Mouse (Mus musculus): ENCODE results near the gene Vps26a. TPM values are rescaled to one million over a fixed set of nuclear protein-coding genes. Genes with fewer than 3 reads are reported as not detected.

Gene Vps26a
- polyA plus RNA-seq (2015; fragmentation: Nextera tagmentation; extraction: Ambion mirVana), result 83.0 and 86.0 TPM in 2 replicates

DNA sequence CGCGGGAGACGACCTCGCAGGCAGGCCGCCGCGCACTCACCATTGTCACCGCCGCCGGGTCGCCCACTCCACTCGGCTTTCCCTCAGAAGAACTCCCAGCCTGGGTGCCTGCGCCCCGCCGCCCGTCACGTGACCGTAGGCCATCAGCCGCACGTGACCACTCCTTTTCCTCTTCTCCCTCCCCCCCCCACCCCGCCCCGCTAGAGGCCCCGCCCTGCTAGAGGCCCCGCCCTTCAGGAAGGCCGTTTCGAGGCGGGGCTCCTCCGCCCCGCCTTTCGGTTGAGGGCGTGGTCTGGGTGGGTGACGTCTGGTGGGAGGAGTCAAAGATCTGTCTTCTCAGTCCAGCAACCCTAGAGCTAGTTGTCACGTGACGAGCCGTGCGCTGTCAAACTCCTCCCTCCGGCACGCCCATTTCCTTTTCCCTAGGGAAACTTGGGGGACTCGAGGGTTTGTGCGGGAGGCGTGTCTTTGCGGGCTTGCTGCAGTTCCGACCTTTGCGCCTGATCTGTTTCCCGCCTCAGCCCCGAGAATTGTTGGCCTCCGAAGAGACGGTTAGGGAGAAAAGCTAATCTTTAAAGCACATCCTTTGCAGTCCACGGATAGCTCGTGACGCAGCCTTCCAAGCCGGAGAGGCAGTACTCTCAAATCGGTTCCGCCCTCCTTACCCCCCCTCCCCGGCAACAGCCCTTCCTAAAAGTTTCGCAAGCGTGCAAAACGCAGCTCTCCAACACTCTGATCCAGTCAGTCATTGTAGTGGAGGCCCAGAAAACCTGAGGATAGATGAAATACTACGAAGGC lies at the start of gene Vps26a:
TSS of gene Vps26a (minus strand) at position 188 of the 798 bp plus-strand sequence.
- H3K4me2 ChIP-seq, result peak within 1 kb of the TSS; percentile 75
- H3K4me3 ChIP-seq, result peak within 1 kb of the TSS; percentile 97
- H3K9me3 ChIP-seq (replicated peaks), result no peaks in the 10 kb centered on the region
- peak within 1 kb of the TSS; percentile 95 for H3K9ac ChIP-seq
- H3K27ac ChIP-seq, result peak within 1 kb of the TSS; percentile 75
- no peaks in the 10 kb centered on the region for H3K36me3 ChIP-seq (ENCODE audit: poor library complexity, severe bottlenecking)
- ATAC-seq, result peak; percentile 91
- peaks cover 13% of the 10 kb centered on the region for H3K4me1 ChIP-seq
- H3K27me3 ChIP-seq, result no peaks in the 10 kb centered on the region
- under 1% methylated on average over 59 of the region's 59 CpGs for WGBS

DNA sequence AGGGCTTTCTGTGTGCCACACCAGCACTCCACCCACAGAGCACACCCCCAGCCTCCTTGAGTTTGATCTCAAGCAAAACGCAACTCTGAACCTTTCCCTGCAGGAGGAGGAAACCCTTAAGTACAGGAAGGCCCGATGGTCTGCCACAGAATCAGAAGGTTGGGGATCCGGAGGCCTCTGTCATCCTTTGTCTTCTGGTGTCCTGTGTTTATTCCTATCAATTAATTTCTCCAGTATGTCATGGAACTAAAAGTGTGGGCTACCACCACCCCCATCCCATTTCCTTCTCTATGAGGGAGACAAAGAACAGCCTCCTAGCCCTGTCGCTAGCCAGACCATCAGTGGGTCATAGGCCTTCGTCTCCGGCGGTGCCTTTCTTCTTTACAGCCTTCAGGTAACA lies 47.9 kb upstream of the Vps26a start:
- Histone ChIP-seq H3K4me2 (no peak overlapping the region), H3K9ac (no peak overlapping the region), H3K36me3 (ENCODE audit: poor library complexity, severe bottlenecking) (no peaks in the 10 kb centered on the region), H3K4me1 (no peaks in the 10 kb centered on the region), H3K9me3 (replicated peaks) (no peaks in the 10 kb centered on the region), H3K4me3 (no peak overlapping the region), H3K27me3 (no peaks in the 10 kb centered on the region), H3K27ac (no peak overlapping the region)
- ATAC-seq, result no peak
- 87% methylated on average over 7 of the region's 7 CpGs for WGBS

DNA sequence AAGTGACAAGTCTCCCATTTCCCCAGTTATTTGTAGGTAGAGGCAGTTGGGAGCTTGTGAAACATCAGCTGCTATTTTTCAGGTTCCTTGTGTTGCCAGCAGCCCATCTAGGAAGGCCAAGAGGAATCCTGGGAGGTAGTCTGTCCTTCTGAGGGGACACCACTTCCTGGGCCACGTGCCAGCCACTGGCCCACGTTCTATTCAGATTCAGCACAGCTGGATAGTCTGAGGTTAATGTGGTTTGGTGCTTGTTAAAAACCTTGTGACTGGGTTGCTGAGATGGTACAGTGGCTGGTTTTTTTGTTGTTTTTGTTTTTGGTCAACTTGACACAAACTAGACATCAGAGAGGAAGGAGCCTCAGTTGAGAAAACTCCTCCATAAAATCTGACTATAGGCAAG lies 46.2 kb upstream of the Vps26a start:
- H3K4me1 ChIP-seq, result no peaks in the 10 kb centered on the region
- H3K36me3 ChIP-seq (ENCODE audit: poor library complexity, severe bottlenecking), result no peaks in the 10 kb centered on the region
- no peaks in the 10 kb centered on the region for H3K9me3 ChIP-seq (replicated peaks)
- no peak for ATAC-seq
- no peak overlapping the region for H3K9ac ChIP-seq
- H3K27me3 ChIP-seq, result no peaks in the 10 kb centered on the region
- no peak overlapping the region for H3K4me3 ChIP-seq
- no peak overlapping the region for H3K27ac ChIP-seq
- no peak overlapping the region for H3K4me2 ChIP-seq
- WGBS, result 33% methylated on average over 2 of the region's 2 CpGs

DNA sequence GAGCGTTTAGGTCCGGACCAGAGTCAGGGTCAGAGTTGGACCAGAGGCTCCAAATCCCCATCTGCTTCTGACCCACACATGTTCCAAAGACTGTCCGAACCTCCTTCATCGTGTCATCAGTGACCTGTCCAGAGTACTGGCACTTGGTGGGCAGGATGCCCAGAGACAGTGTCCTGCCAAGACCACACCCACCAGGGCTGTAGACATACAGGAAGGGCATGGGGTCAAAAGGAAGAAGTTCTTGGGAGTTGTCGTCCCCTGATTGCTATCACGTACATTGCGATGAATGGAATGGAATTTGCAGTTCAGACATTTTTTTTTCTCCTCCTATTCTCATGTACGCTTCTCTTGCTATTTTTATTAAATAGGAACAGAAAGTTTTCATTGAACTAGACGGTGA lies 43.6 kb upstream of the Vps26a start:
- WGBS, result 87% methylated on average over 9 of the region's 9 CpGs
- Histone ChIP-seq H3K4me1 (no peaks in the 10 kb centered on the region), H3K9ac (no peak overlapping the region), H3K4me3 (no peak overlapping the region), H3K27me3 (no peaks in the 10 kb centered on the region), H3K27ac (no peak overlapping the region), H3K4me2 (no peak overlapping the region), H3K9me3 (replicated peaks) (no peaks in the 10 kb centered on the region), H3K36me3 (ENCODE audit: poor library complexity, severe bottlenecking) (no peaks in the 10 kb centered on the region)
- ATAC-seq, result no peak

DNA sequence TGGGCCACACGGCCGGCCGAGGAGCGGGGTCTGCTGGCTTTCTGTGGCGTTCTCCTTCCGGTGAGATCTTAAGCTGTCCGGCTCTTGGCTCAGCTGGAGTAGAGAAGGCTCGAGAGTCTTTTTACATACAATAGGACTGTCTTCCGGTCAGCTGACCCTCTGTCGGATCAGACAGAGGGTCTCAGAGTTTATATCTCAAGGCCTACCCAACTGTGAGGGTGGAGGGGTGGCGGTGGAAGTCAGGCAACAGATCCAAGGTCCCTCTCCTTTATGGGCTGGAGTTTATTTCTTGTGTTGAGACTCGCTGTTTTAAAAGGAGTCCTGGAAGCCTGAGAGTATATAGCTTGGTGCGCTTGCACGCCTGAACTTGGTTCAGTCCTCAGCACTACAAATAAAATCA lies 40.7 kb upstream of the Vps26a start, which contains the start of gene Srgn:
TSS of gene Srgn (minus strand) at position 101 of the 400 bp plus-strand sequence.
- WGBS, result 87% methylated on average over 14 of the region's 14 CpGs
- Histone ChIP-seq H3K4me2 (no peak within 1 kb of the TSS), H3K4me3 (no peak within 1 kb of the TSS), H3K9me3 (replicated peaks) (no peaks in the 10 kb centered on the region), H3K27ac (no peak within 1 kb of the TSS), H3K9ac (no peak within 1 kb of the TSS), H3K27me3 (no peaks in the 10 kb centered on the region), H3K4me1 (no peaks in the 10 kb centered on the region), H3K36me3 (ENCODE audit: poor library complexity, severe bottlenecking) (no peaks in the 10 kb centered on the region)
- ATAC-seq, result no peak

DNA sequence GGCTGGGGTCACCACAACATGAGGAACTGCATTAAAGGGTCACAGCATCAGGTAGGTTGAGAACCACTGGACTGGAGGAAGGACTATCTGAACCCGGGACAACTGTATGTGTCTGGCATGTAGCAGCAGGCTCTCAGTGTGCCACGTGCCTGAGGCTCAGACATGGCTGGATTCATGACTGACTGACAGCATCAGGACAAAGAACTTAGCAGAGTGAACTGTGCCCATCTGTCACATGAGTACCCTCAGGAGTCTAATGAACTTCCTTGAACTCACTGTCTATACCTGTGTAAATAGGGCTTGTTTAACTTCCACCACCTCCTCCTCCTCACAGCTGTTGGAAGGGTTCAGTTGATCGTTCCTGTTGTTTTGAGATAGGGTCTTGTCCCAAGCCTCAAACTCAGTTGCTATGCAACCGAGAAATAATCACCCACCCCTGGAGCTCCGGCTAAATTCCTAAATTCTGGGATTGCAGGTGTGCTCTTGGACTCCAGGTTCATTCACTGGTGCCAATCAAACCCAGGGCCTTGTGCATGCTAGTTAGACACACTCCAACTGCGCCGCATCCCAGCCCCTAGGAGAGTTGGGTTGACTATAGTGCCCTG lies 35.8 kb upstream of the Vps26a start:
- H3K9ac ChIP-seq, result no peak overlapping the region
- ATAC-seq, result no peak
- no peaks in the 10 kb centered on the region for H3K4me1 ChIP-seq
- H3K27ac ChIP-seq, result no peak overlapping the region
- no peaks in the 10 kb centered on the region for H3K27me3 ChIP-seq
- H3K9me3 ChIP-seq (replicated peaks), result no peaks in the 10 kb centered on the region
- no peaks in the 10 kb centered on the region for H3K36me3 ChIP-seq (ENCODE audit: poor library complexity, severe bottlenecking)
- H3K4me2 ChIP-seq, result no peak overlapping the region
- H3K4me3 ChIP-seq, result no peak overlapping the region
- 73% methylated on average over 7 of the region's 7 CpGs for WGBS

DNA sequence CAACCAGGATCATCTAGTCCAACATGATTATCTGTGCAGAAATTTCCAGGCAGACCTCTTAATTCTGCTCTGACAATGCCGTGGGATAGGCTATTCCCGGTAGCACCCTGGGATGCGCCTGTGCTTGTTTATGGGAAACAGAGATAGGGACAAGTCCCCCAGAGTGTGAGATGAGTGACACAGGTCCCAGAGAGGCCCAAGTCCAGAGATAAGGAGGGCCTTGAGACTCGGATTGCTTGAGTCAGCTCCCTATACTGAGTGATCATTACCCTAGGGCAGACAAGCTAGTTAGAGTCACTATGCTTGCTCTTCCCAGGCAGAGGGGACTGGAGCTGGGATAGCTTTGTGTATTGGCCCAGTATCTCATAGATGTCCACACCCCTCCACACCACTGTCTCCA lies 35.2 kb upstream of the Vps26a start:
- Histone ChIP-seq H3K27ac (no peak overlapping the region), H3K4me1 (no peaks in the 10 kb centered on the region), H3K9ac (no peak overlapping the region), H3K9me3 (replicated peaks) (no peaks in the 10 kb centered on the region), H3K36me3 (ENCODE audit: poor library complexity, severe bottlenecking) (no peaks in the 10 kb centered on the region), H3K27me3 (no peaks in the 10 kb centered on the region), H3K4me3 (no peak overlapping the region), H3K4me2 (no peak overlapping the region)
- WGBS, result 80% methylated on average over 4 of the region's 4 CpGs
- ATAC-seq, result no peak

DNA sequence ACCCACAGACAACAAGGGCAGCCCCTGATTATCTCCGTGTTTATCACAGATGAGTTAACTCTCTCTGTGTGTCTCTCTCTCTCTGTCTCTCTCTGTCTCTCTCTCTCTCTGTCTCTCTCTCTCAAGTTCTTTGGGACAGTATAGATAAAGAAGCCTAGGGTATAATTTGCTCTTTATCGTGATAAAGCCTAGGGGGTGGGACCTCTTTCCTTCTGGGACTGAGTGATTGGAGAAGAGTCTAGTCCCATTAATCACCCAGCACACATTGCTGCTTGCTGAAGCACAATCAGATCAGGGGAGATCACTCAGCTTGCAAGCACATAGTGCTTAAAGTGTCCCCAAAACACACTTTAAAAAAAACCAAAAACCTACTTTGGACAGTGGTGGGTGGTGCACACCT lies 34.3 kb upstream of the Vps26a start:
- no peak for ATAC-seq
- no peaks in the 10 kb centered on the region for H3K27me3 ChIP-seq
- H3K4me1 ChIP-seq, result no peaks in the 10 kb centered on the region
- H3K27ac ChIP-seq, result no peak overlapping the region
- H3K4me3 ChIP-seq, result no peak overlapping the region
- H3K9ac ChIP-seq, result no peak overlapping the region
- H3K36me3 ChIP-seq (ENCODE audit: poor library complexity, severe bottlenecking), result no peaks in the 10 kb centered on the region
- H3K9me3 ChIP-seq (replicated peaks), result no peaks in the 10 kb centered on the region
- no peak overlapping the region for H3K4me2 ChIP-seq
- 70% methylated on average over 2 of the region's 2 CpGs for WGBS

DNA sequence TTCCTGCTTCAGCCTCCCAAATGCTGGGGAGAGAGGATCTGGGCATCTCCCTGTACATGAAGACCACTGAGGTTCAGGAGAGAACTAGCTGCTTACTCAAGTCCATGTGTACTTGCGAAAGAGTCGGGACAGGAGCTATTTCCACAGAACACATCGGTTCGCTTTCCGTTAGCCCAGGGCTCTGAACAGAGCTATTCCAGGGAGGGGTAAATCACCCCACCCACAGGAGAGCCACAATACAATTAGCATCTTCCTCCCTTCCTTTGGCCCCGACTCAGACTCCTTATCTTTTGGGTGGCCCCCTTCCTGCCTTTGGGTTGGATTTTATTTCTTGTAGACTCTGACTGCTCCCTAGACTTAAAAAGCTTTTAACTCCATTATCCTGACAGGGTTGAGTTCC lies 30.9 kb upstream of the Vps26a start:
- 90% methylated on average over 6 of the region's 6 CpGs for WGBS
- Histone ChIP-seq H3K27ac (no peak overlapping the region), H3K4me3 (no peak overlapping the region), H3K4me1 (no peaks in the 10 kb centered on the region), H3K4me2 (no peak overlapping the region), H3K36me3 (ENCODE audit: poor library complexity, severe bottlenecking) (no peaks in the 10 kb centered on the region), H3K9me3 (replicated peaks) (no peaks in the 10 kb centered on the region), H3K27me3 (no peaks in the 10 kb centered on the region), H3K9ac (no peak overlapping the region)
- ATAC-seq, result no peak

DNA sequence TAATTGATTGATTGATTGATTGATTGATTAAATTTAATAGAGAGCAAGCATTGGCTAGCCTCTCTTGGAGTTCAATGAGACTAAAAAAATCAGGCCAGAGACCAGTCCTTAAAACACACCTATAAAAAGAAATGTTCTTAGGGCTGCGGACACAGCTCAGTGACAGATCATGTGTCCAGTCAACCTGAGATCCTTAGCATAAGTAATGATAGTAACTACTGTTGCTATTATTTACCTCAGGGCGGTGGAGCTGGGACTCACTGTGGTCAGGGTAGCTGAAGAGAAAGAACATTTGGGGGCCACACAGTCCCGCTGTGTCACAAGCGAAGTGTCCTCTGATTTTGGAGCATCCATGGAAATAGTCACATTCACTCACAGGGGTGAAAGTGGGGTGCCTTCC lies 26.2 kb upstream of the Vps26a start:
- H3K4me3 ChIP-seq, result no peak overlapping the region
- 88% methylated on average over 4 of the region's 4 CpGs for WGBS
- 0 out of 2 replicates have a peak, but pooled peaks cover 2% of the 10 kb centered on the region for H3K4me1 ChIP-seq
- H3K9ac ChIP-seq, result no peak overlapping the region
- no peaks in the 10 kb centered on the region for H3K9me3 ChIP-seq (replicated peaks)
- no peaks in the 10 kb centered on the region for H3K36me3 ChIP-seq (ENCODE audit: poor library complexity, severe bottlenecking)
- H3K27ac ChIP-seq, result no peak overlapping the region
- H3K27me3 ChIP-seq, result peaks cover 14% of the 10 kb centered on the region
- H3K4me2 ChIP-seq, result no peak overlapping the region
- no peak for ATAC-seq

DNA sequence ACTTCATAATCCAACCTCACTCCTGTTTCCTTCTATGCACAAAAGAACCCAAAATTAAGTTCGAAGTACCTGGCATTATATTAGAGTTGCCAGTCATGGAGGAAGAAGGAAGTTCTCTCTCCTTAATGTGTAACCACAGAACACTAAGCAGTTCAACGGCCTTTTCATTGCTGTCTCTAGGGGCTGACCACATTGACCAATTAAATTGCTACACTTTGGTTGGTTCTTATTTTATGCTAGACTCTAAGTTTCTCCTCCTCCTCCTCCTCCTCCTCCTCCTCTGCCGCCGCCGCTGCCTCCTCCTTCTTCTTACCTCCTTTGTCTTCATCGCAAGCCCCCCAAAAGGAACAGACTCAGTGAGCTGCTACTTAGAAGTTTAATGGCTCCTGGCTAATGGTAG lies 24.9 kb upstream of the Vps26a start:
- no peak overlapping the region for H3K9ac ChIP-seq
- peaks cover 24% of the 10 kb centered on the region for H3K27me3 ChIP-seq
- no peak for ATAC-seq
- no peaks in the 10 kb centered on the region for H3K9me3 ChIP-seq (replicated peaks)
- H3K36me3 ChIP-seq (ENCODE audit: poor library complexity, severe bottlenecking), result no peaks in the 10 kb centered on the region
- H3K4me3 ChIP-seq, result no peak overlapping the region
- no peak overlapping the region for H3K27ac ChIP-seq
- no peak overlapping the region for H3K4me2 ChIP-seq
- WGBS, result 81% methylated on average over 6 of the region's 6 CpGs
- H3K4me1 ChIP-seq, result 0 out of 2 replicates have a peak, but pooled peaks cover 3% of the 10 kb centered on the region

DNA sequence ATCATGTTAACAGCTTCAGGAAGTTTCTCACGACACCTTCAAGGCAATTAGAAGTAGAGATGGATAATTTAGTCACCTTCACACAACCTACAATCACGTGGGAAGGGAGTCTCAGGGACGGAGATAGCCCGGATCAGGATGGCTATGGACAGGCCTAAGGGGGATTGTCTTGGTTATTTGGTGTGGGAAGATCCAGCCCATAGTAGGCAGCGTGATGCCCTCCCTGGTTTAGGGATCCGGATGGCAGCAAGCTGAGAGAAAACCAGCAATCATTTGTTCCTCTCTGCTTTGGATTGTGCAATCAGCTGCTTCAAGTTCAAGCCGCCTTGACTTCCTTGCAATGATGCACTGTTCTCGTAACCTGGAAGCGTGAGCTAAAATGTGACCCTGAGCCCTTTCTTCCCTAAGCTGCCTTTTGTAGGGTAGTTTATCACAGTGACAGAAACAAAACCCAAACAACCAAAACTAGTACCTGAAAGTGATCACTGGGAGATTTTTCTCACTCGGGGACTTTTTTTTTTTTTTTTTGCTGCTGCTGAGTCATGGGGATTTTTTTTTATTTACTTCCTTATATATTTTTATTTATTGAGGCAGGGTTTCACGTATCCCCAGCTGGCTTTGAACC lies 22.5 kb upstream of the Vps26a start:
- no peak for ATAC-seq
- peaks cover 24% of the 10 kb centered on the region for H3K27me3 ChIP-seq

More for the DNA sequence above, 22.5 kb upstream of the Vps26a start:
- WGBS, result 70% methylated on average over 11 of the region's 11 CpGs
- Histone ChIP-seq H3K9me3 (replicated peaks) (no peaks in the 10 kb centered on the region), H3K36me3 (ENCODE audit: poor library complexity, severe bottlenecking) (no peaks in the 10 kb centered on the region), H3K9ac (no peak overlapping the region), H3K4me3 (no peak overlapping the region), H3K4me2 (no peak overlapping the region), H3K4me1 (0 out of 2 replicates have a peak, but pooled peaks cover 3% of the 10 kb centered on the region), H3K27ac (no peak overlapping the region)
